Mouse (Mus musculus): ENCODE measurements around the gene Cux1. TPM values are rescaled to one million over a fixed set of nuclear protein-coding genes. Genes with fewer than 3 reads are reported as not detected.

Gene Cux1
- polyA plus RNA-seq, 1 experiment: 149 TPM

- H3K4me3 ChIP-seq (ENCODE audit: insufficient read depth, low read length): no peak overlapping the region
- H3K4me1 ChIP-seq (ENCODE audit: control insufficient read depth, insufficient read depth, low read length): peaks cover 11% of the 10 kb centered on the region
- TF ChIP-seq CTCF (IDR thresholded peaks at IDR 0.05; ENCODE audit: low read depth, low read length) (no peak), POLR2A (IDR thresholded peaks at IDR 0.05; ENCODE audit: borderline replicate concordance, low read depth, low read length) (no peak)
- H3K27ac ChIP-seq (ENCODE audit: insufficient read depth, low read depth, low read length): no peak overlapping the region
Measured at GRCm38 (mm10) chr5:136241161-136241560, 326.1 kb downstream of the Cux1 start.

- H3K27ac ChIP-seq (ENCODE audit: insufficient read depth, low read depth, low read length): no peak overlapping the region
- no peak for TF ChIP-seq CTCF (IDR thresholded peaks at IDR 0.05; ENCODE audit: low read depth, low read length)
- TF ChIP-seq POLR2A (IDR thresholded peaks at IDR 0.05; ENCODE audit: borderline replicate concordance, low read depth, low read length): no peak
- 0 out of 2 replicates have a peak, but pooled peaks cover 5% of the 10 kb centered on the region for H3K4me1 ChIP-seq (ENCODE audit: control insufficient read depth, insufficient read depth, low read length)
- no peak overlapping the region for H3K4me3 ChIP-seq (ENCODE audit: insufficient read depth, low read length)
Measured at GRCm38 (mm10) chr5:136240381-136240780, 326.9 kb downstream of the Cux1 start.

GRCm38 (mm10) chr5:136237607-136238006 is 329.7 kb downstream of the Cux1 start:
- H3K4me1 ChIP-seq (ENCODE audit: control insufficient read depth, insufficient read depth, low read length): no peaks in the 10 kb centered on the region
- TF ChIP-seq CTCF (IDR thresholded peaks at IDR 0.05; ENCODE audit: low read depth, low read length): no peak
- TF ChIP-seq POLR2A (IDR thresholded peaks at IDR 0.05; ENCODE audit: borderline replicate concordance, low read depth, low read length): no peak
- no peak overlapping the region for H3K4me3 ChIP-seq (ENCODE audit: insufficient read depth, low read length)
- no peak overlapping the region for H3K27ac ChIP-seq (ENCODE audit: insufficient read depth, low read depth, low read length)

GRCm38 (mm10) chr5:136236611-136237010 is 330.7 kb downstream of the Cux1 start:
- no peak for TF ChIP-seq POLR2A (IDR thresholded peaks at IDR 0.05; ENCODE audit: borderline replicate concordance, low read depth, low read length)
- TF ChIP-seq CTCF (IDR thresholded peaks at IDR 0.05; ENCODE audit: low read depth, low read length): no peak
- H3K4me3 ChIP-seq (ENCODE audit: insufficient read depth, low read length): no peak overlapping the region
- H3K4me1 ChIP-seq (ENCODE audit: control insufficient read depth, insufficient read depth, low read length): no peaks in the 10 kb centered on the region
- no peak overlapping the region for H3K27ac ChIP-seq (ENCODE audit: insufficient read depth, low read depth, low read length)

- TF ChIP-seq CTCF (IDR thresholded peaks at IDR 0.05; ENCODE audit: low read depth, low read length) (no peak), POLR2A (IDR thresholded peaks at IDR 0.05; ENCODE audit: borderline replicate concordance, low read depth, low read length) (no peak)
- H3K4me1 ChIP-seq (ENCODE audit: control insufficient read depth, insufficient read depth, low read length): no peaks in the 10 kb centered on the region
- H3K27ac ChIP-seq (ENCODE audit: insufficient read depth, low read depth, low read length): no peak overlapping the region
- H3K4me3 ChIP-seq (ENCODE audit: insufficient read depth, low read length): no peak overlapping the region
Measured at GRCm38 (mm10) chr5:136230348-136231035, 336.8 kb downstream of the Cux1 start.

GRCm38 (mm10) chr5:136226246-136226876 is 340.9 kb downstream of the Cux1 start:
- no peak overlapping the region for H3K27ac ChIP-seq (ENCODE audit: insufficient read depth, low read depth, low read length)
- no peak for TF ChIP-seq POLR2A (IDR thresholded peaks at IDR 0.05; ENCODE audit: borderline replicate concordance, low read depth, low read length)
- TF ChIP-seq CTCF (IDR thresholded peaks at IDR 0.05; ENCODE audit: low read depth, low read length): no peak
- H3K4me1 ChIP-seq (ENCODE audit: control insufficient read depth, insufficient read depth, low read length): no peaks in the 10 kb centered on the region
- no peak overlapping the region for H3K4me3 ChIP-seq (ENCODE audit: insufficient read depth, low read length)

GRCm38 (mm10) chr5:136218585-136218984 is 348.7 kb downstream of the Cux1 start:
- no peak for TF ChIP-seq CTCF (IDR thresholded peaks at IDR 0.05; ENCODE audit: low read depth, low read length)
- TF ChIP-seq POLR2A (IDR thresholded peaks at IDR 0.05; ENCODE audit: borderline replicate concordance, low read depth, low read length): no peak
- Histone ChIP-seq H3K4me3 (ENCODE audit: insufficient read depth, low read length) (no peak overlapping the region), H3K4me1 (ENCODE audit: control insufficient read depth, insufficient read depth, low read length) (peaks cover 42% of the 10 kb centered on the region), H3K27ac (ENCODE audit: insufficient read depth, low read depth, low read length) (no peak overlapping the region)

GRCm38 (mm10) chr5:136217932-136218381 is 349.3 kb downstream of the Cux1 start:
- TF ChIP-seq POLR2A (IDR thresholded peaks at IDR 0.05; ENCODE audit: borderline replicate concordance, low read depth, low read length): no peak
- no peak for TF ChIP-seq CTCF (IDR thresholded peaks at IDR 0.05; ENCODE audit: low read depth, low read length)
- Histone ChIP-seq H3K27ac (ENCODE audit: insufficient read depth, low read depth, low read length) (no peak overlapping the region), H3K4me1 (ENCODE audit: control insufficient read depth, insufficient read depth, low read length) (peaks cover 46% of the 10 kb centered on the region), H3K4me3 (ENCODE audit: insufficient read depth, low read length) (no peak overlapping the region)

- Histone ChIP-seq H3K4me1 (ENCODE audit: control insufficient read depth, insufficient read depth, low read length) (peaks cover 54% of the 10 kb centered on the region), H3K4me3 (ENCODE audit: insufficient read depth, low read length) (no peak overlapping the region), H3K27ac (ENCODE audit: insufficient read depth, low read depth, low read length) (peak overlapping the region; percentile 9; the same call in 1 of the 2 replicates)
- TF ChIP-seq POLR2A (IDR thresholded peaks at IDR 0.05; ENCODE audit: borderline replicate concordance, low read depth, low read length) (no peak), CTCF (IDR thresholded peaks at IDR 0.05; ENCODE audit: low read depth, low read length) (no peak)
Measured at GRCm38 (mm10) chr5:136217004-136217665, 350.2 kb downstream of the Cux1 start.

- TF ChIP-seq CTCF (IDR thresholded peaks at IDR 0.05; ENCODE audit: low read depth, low read length): no peak
- TF ChIP-seq POLR2A (IDR thresholded peaks at IDR 0.05; ENCODE audit: borderline replicate concordance, low read depth, low read length): no peak
- H3K4me1 ChIP-seq (ENCODE audit: control insufficient read depth, insufficient read depth, low read length): peaks cover 60% of the 10 kb centered on the region
- H3K27ac ChIP-seq (ENCODE audit: insufficient read depth, low read depth, low read length): no peak overlapping the region
- H3K4me3 ChIP-seq (ENCODE audit: insufficient read depth, low read length): no peak overlapping the region
Measured at GRCm38 (mm10) chr5:136215958-136216357, 351.3 kb downstream of the Cux1 start.
